Mouse (Mus musculus): ENCODE data around the gene Thsd7b.

GRCm38 (mm10) chr1:129843416-129843815 is 570.3 kb downstream of the Thsd7b start:
- TF ChIP-seq CHD2 (IDR thresholded peaks at IDR 0.05; ENCODE audit: low read depth, low read length), result no peak
- TF ChIP-seq ZNF384 (IDR thresholded peaks at IDR 0.05; ENCODE audit: low read depth, low read length), result no peak
- TF ChIP-seq HCFC1 (IDR thresholded peaks at IDR 0.05; ENCODE audit: borderline replicate concordance, insufficient read depth, low read length), result no peak
- TF ChIP-seq ZC3H11A (IDR thresholded peaks at IDR 0.05; ENCODE audit: borderline replicate concordance, low read depth, low read length), result no peak
- TF ChIP-seq MAFK (IDR thresholded peaks at IDR 0.05; ENCODE audit: insufficient read depth, low read depth, low read length), result no peak

Data from ES-E14 (cell line).